Mouse (Mus musculus) ES-E14 (cell line): ENCODE measurements around the gene Dclk2. TPM values are rescaled to one million over a fixed set of nuclear protein-coding genes. Genes with fewer than 3 reads are reported as not detected.

ENCODE experiments used
- DNase-seq: peaks from one replicate; pipeline ENCODE4 v3.0.0-alpha.2; 2013; ENCODE audit warnings: low read depth, low spot score
- H3K27ac ChIP-seq: 2 replicates; pipeline ENCODE4 v1.5.1; 2012; ENCODE audit warnings: low read depth, mild to moderate bottlenecking, low read length, moderate library complexity, mixed read lengths; ENCODE audit not compliant: poor library complexity, insufficient read depth, severe bottlenecking
- H3K36me3 ChIP-seq: 2 replicates; pipeline ENCODE4 v1.6.1; 2012; ENCODE audit warnings: mild to moderate bottlenecking, low read length, moderate library complexity, mixed read lengths; ENCODE audit not compliant: control insufficient read depth, poor library complexity, insufficient read depth, severe bottlenecking
- H3K4me1 ChIP-seq, 2 experiments: fragments of 150-350 bp in 1 of 2; sonication (generic) in 1 of 2; 2 replicates each; pipeline ENCODE4 v1.6.1; 2012; ENCODE audit warnings: low read length in 2 of 2, mild to moderate bottlenecking in 1 of 2, mixed read lengths in 1 of 2; ENCODE audit not compliant: control insufficient read depth in 2 of 2, insufficient read depth in 2 of 2, poor library complexity in 1 of 2
- H3K4me3 ChIP-seq, 2 experiments: fragments of 150-350 bp in 1 of 2; sonication (generic) in 1 of 2; 2 replicates each; pipeline ENCODE4 v1.5.1; 2012; ENCODE audit warnings: low read length in 2 of 2, low read depth in 1 of 2, mild to moderate bottlenecking in 1 of 2, mixed read lengths in 1 of 2; ENCODE audit not compliant: insufficient read depth in 1 of 2, poor library complexity in 1 of 2, severe bottlenecking in 1 of 2
- H3K9ac ChIP-seq: 2 replicates; pipeline ENCODE4 v1.6.1; 2012; ENCODE audit warnings: low read depth, mild to moderate bottlenecking, low read length, mixed read lengths; ENCODE audit not compliant: poor library complexity, insufficient read depth, severe bottlenecking
- H3K9me3 ChIP-seq: fragments of 150-350 bp; sonication (generic); 2 replicates; pipeline ENCODE4 v1.6.1; 2012; ENCODE audit warnings: low read depth, mild to moderate bottlenecking, low read length; ENCODE audit not compliant: control insufficient read depth, insufficient read depth
- CHD2 ChIP-seq: IDR thresholded peaks from 2 replicates; pipeline ENCODE4 v1.6.1; 2014; ENCODE audit warnings: mild to moderate bottlenecking, low read depth, low read length, inconsistent platforms
- HCFC1 ChIP-seq: IDR thresholded peaks from 2 replicates; pipeline ENCODE4 v1.6.1; 2012; ENCODE audit warnings: low read length, inconsistent platforms, borderline replicate concordance; ENCODE audit not compliant: insufficient read depth
- MAFK ChIP-seq: IDR thresholded peaks from 2 replicates; pipeline ENCODE4 v1.6.1; 2014; ENCODE audit warnings: mild to moderate bottlenecking, low read depth, low read length, inconsistent platforms; ENCODE audit not compliant: insufficient read depth
- ZC3H11A ChIP-seq: IDR thresholded peaks from 2 replicates; pipeline ENCODE4 v1.6.1; 2012; ENCODE audit warnings: low read depth, mild to moderate bottlenecking, inconsistent platforms, low read length, borderline replicate concordance
- ZNF384 ChIP-seq: IDR thresholded peaks from 2 replicates; pipeline ENCODE4 v1.6.1; 2012; ENCODE audit warnings: low read depth, low read length, inconsistent platforms
- in situ Hi-C, 2 experiments: fragments of 600-800 bp; cut with MboI; formaldehyde crosslinking; loops; one replicate each; pipeline ENCODE4 v1.15.1; 2025; ENCODE audit warnings: low sequenced_read_pairs in 2 of 2, inconsistent platforms in 1 of 2; ENCODE audit not compliant: unreplicated experiment in 2 of 2
- total RNA-seq: library from RNA; depleted of rRNA; stranded (reverse); fragments of 300-350 nt; gene quantifications from 2 replicates; pipeline ENCODE4 v1.2.3, GENCODE M21; 2012

The Dclk2 gene
- total RNA-seq, 1 experiment = 13.6 TPM

GRCm38 (mm10) chr3:86784051-86784450 lies 136.6 kb downstream of the Dclk2 start:
- Histone ChIP-seq H3K9ac (no peak overlapping the region), H3K27ac (no peak overlapping the region), H3K9me3 (no peaks in the 10 kb centered on the region), H3K4me3 (no peak overlapping the region), H3K36me3 (no peaks in the 10 kb centered on the region; the same call in 1 of the 2 replicates), H3K4me1 (0 out of 4 replicates have a peak, but pooled peaks cover 0 to 3% of the 10 kb centered on the region in 2 experiments)
- DNase-seq = no peak
- in situ Hi-C loops = no loop called here
- TF ChIP-seq MAFK (no peak), CHD2 (no peak), ZNF384 (no peak), ZC3H11A (no peak), HCFC1 (no peak)

GRCm38 (mm10) chr3:86779704-86780103 lies 140.9 kb downstream of the Dclk2 start:
- Histone ChIP-seq H3K9me3 (no peaks in the 10 kb centered on the region), H3K9ac (no peak overlapping the region), H3K4me1 (no peaks in the 10 kb centered on the region), H3K36me3 (peaks cover 5% of the 10 kb centered on the region; the same call in 1 of the 2 replicates), H3K27ac (no peak overlapping the region), H3K4me3 (no peak overlapping the region)
- no peak for DNase-seq
- TF ChIP-seq HCFC1 (no peak), ZNF384 (no peak), MAFK (no peak), CHD2 (no peak), ZC3H11A (no peak)
- in situ Hi-C loops = no loop called here

- in situ Hi-C loops = no loop called here
- no peak for TF ChIP-seq ZNF384
- no peak for TF ChIP-seq MAFK
- no peak for TF ChIP-seq CHD2
- no peak for TF ChIP-seq HCFC1
- no peak for TF ChIP-seq ZC3H11A
- Histone ChIP-seq H3K27ac (no peak overlapping the region), H3K9ac (no peak overlapping the region), H3K4me3 (no peak overlapping the region), H3K4me1 (no peaks in the 10 kb centered on the region), H3K36me3 (peaks cover 5% of the 10 kb centered on the region; the same call in 1 of the 2 replicates), H3K9me3 (no peaks in the 10 kb centered on the region)
- DNase-seq = no peak
Measured at GRCm38 (mm10) chr3:86775444-86775828, 145.2 kb downstream of the Dclk2 start.

- DNase-seq = no peak
- in situ Hi-C loops = no loop called here
- Histone ChIP-seq H3K27ac (no peak overlapping the region), H3K9ac (no peak overlapping the region), H3K4me1 (no peaks in the 10 kb centered on the region), H3K9me3 (no peaks in the 10 kb centered on the region), H3K36me3 (peaks cover 5% of the 10 kb centered on the region; the same call in 1 of the 2 replicates), H3K4me3 (no peak overlapping the region)
- TF ChIP-seq ZC3H11A = no peak
- no peak for TF ChIP-seq CHD2
- no peak for TF ChIP-seq ZNF384
- no peak for TF ChIP-seq MAFK
- TF ChIP-seq HCFC1 = no peak
Measured at GRCm38 (mm10) chr3:86774566-86775443, 145.8 kb downstream of the Dclk2 start.

GRCm38 (mm10) chr3:86768969-86769368 lies 151.7 kb downstream of the Dclk2 start:
- Histone ChIP-seq H3K4me1 (no peaks in the 10 kb centered on the region), H3K9ac (no peak overlapping the region), H3K36me3 (no peaks in the 10 kb centered on the region), H3K4me3 (no peak overlapping the region), H3K27ac (no peak overlapping the region), H3K9me3 (no peaks in the 10 kb centered on the region)
- no peak for DNase-seq
- TF ChIP-seq MAFK (no peak), ZNF384 (no peak)
- in situ Hi-C loops = loop anchor here in 1 of 2 experiments (10.0 kb wide), 1 partner anchor 444 kb away; no protein-coding TSS in a partner anchor
